Mouse (Mus musculus) testis, adult 2 months (tissue): Measurements from ENCODE around the gene Hnrnpa0. TPM values are rescaled to one million over a fixed set of nuclear protein-coding genes. Genes with fewer than 3 reads are reported as not detected.
"Not testable (repeated sequence)": the region's sequence is repeated elsewhere in the genome, so short reads cannot be mapped to it uniquely, and the experiment has no call there.

Source experiments
- H3K27ac ChIP-seq: fragments of 200-500 bp; 2 replicates; pipeline ENCODE4 v1.5.1; 2012; ENCODE audit warnings: low read depth, low read length; ENCODE audit not compliant: control insufficient read depth, insufficient read depth
- H3K27me3 ChIP-seq: fragments of 200-500 bp; 2 replicates; pipeline ENCODE4 v1.6.1; 2012; ENCODE audit warnings: mild to moderate bottlenecking, low read length, moderate library complexity; ENCODE audit not compliant: control insufficient read depth, insufficient read depth
- H3K36me3 ChIP-seq: fragments of 200-500 bp; 2 replicates; pipeline ENCODE4 v1.6.1; 2012; ENCODE audit warnings: mild to moderate bottlenecking, low read length; ENCODE audit not compliant: control insufficient read depth, insufficient read depth
- H3K4me1 ChIP-seq: fragments of 200-500 bp; 2 replicates; pipeline ENCODE4 v1.6.1; 2012; ENCODE audit warnings: low read length; ENCODE audit not compliant: control insufficient read depth, insufficient read depth
- H3K4me3 ChIP-seq: fragments of 200-500 bp; 2 replicates; pipeline ENCODE4 v1.5.1; 2012; ENCODE audit warnings: low read depth, mild to moderate bottlenecking, low read length, moderate library complexity, mixed read lengths; ENCODE audit not compliant: control insufficient read depth
- CTCF ChIP-seq: fragments of 200-500 bp; IDR thresholded peaks from 2 replicates; pipeline ENCODE4 v1.5.1; 2012; ENCODE audit warnings: low read depth, mild to moderate bottlenecking, inconsistent platforms, low read length, moderate library complexity; ENCODE audit not compliant: control insufficient read depth, insufficient read depth, insufficient replicate concordance
- POLR2A ChIP-seq: fragments of 200-500 bp; IDR thresholded peaks from 2 replicates; pipeline ENCODE4 v1.6.1; 2012; ENCODE audit warnings: low read depth, mild to moderate bottlenecking, inconsistent platforms, low read length, moderate library complexity; ENCODE audit not compliant: control insufficient read depth
- polyA plus RNA-seq: library from polyadenylated mRNA; depleted of rRNA; stranded (reverse); fragments of >200 nt; gene quantifications from 2 replicates; pipeline ENCODE4 v1.2.3, GENCODE M21; 2012

Hnrnpa0 gene
- polyA plus RNA-seq, 1 experiment = 36.8 TPM

DNA sequence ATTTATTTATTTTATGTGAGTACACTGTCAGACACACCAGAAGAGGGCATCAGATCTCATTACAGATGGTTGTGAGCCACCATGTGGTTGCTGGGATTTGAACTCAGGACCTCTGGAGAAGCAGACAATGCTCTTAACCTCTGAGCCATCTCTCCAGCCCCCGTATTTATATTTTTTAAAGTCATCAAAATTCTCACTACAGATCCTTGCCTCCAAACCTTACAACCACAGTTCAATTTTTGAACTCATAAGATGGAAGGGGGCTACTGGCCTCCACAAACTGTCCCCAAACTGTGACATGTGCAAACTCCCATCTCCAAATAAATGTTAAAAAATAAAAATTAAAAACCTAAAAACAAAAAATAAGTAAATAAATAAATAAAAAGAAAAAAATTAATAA, 19.4 kb upstream of the Hnrnpa0 start:
- H3K36me3 ChIP-seq = no peaks in the 10 kb centered on the region
- no peaks in the 10 kb centered on the region; the same call in 1 of the 2 replicates for H3K4me1 ChIP-seq
- no peak overlapping the region for H3K4me3 ChIP-seq
- H3K27me3 ChIP-seq = no peaks in the 10 kb centered on the region
- no peak overlapping the region for H3K27ac ChIP-seq
- no peak for TF ChIP-seq CTCF
- no peak for TF ChIP-seq POLR2A

DNA sequence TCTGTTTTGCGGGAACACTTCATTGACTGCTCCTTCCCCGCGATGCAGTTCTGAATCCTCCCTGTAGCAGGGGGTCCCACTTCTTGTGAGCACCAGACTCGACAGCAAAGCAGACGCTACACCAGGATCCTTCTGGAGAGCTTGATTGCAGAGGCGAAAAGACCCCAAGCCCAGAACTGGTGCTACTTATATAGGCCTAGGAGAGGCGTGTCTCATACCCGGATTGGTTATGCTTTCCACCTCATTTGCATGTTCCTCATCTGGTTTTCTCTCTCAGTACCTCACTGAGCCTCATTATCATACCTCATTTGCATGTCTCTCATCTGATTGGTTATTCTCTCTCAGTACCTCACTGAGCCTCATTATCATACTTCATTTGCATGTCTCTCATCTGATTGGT, 18.2 kb upstream of the Hnrnpa0 start:
- peak overlapping the region; percentile 70 for H3K4me3 ChIP-seq
- not testable (repeated sequence) for H3K27me3 ChIP-seq, H3K36me3 ChIP-seq, H3K27ac ChIP-seq, H3K4me1 ChIP-seq

DNA sequence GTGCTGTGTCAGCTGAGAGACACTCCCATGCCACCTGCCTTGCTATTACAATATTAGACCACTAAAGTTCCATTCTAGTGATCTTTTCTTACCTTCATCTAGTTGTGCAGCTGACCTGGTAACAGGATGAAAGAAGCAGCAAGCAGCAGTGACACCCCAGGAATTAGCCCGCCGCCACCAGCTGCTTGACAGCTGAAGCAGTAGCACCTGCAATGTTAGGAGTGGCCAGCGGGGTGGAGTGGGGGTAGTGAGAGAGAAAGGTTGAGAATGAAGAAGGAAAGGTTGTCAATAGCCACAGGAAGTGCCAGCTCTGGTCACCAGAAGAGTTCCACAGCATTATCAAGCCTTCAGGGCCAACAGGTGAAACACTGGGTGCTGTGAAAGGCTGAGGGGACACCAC, 3.3 kb upstream of the Hnrnpa0 start:
- Histone ChIP-seq H3K4me3 (no peak overlapping the region; the same call in 1 of the 2 replicates), H3K27me3 (no peaks in the 10 kb centered on the region), H3K27ac (no peak overlapping the region), H3K36me3 (peaks cover 4% of the 10 kb centered on the region; the same call in 1 of the 2 replicates), H3K4me1 (peaks cover 3% of the 10 kb centered on the region)
- no peak for TF ChIP-seq CTCF
- no peak for TF ChIP-seq POLR2A

DNA sequence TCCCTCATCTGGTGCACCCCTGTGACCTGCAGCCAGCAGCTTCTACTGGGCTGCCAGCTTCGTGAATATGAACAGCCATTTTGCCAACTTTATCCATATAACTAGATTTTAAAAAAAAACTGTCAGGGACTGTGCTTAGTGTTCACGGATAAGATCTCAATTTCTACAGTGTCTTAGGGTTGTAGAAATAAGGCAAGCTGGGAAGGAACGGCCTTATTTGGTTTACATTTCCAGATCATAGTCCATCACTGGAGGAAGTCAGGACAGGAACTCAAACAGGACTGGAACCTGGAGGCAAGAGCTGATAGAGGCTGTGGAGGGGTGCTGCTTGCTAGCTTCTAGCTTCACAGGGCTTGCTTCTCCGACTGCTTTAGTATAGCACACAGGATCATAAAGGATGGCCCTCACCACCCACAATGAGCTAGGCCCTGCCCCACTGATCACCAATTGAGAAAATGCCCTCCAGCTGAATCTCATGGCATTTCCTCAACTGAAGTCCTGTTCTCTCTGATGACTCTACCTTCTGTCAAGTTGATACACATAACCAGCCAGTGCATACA, 1.4 kb upstream of the Hnrnpa0 start:
- Histone ChIP-seq H3K27me3 (no peaks in the 10 kb centered on the region), H3K4me3 (peak overlapping the region; percentile 95), H3K27ac (peak overlapping the region; percentile 100), H3K36me3 (peaks cover 5% of the 10 kb centered on the region; the same call in 1 of the 2 replicates), H3K4me1 (peaks cover 3% of the 10 kb centered on the region)
- TF ChIP-seq POLR2A = peak; percentile 30; the same call in 1 of the 2 replicates
- TF ChIP-seq CTCF = no peak

DNA sequence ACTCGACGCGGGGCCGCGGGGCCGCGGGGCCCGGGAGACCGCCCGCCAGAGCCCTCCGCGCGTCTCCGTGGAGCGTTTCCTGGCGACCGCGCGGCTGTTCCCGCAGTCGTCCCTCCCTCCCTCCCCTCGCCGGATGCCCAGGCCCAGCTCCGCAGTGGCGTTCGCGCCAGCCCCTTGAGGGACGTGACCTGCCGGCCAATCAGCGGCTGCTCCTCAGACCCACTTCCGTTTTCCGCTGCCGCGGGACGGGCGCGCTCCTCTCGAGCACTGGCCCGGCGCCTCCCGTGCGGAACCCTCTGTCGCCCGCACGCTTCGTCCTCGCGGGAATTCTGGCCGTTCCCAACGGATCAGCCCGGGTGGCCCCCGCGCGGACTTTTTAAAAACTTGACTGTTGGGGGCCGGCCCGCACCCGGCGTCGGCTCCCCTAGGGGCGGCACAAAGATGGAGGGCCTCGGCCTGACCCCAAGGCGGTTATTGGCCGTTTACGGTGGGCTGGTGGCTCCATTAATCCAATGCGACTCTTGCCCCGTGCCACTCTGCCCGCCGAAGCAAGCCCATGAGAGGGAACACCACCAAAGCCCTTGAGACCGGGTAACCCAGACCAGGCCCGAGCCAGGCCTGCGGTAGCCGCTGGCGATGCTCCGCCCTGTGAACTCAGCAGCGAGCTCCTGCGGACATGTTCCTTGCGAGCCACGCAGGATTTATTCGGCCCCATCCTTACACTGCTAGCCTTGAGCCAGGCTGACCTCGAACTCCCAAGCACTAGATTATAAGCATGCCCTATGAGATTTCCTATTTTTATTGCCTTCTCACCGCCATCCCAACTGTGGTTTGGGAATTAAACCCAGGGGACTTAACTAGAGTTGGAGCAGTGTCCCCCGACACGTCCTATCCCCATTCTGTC, 664 bp upstream of the Hnrnpa0 start:
- H3K27me3 ChIP-seq = no peaks in the 10 kb centered on the region
- H3K4me1 ChIP-seq = peaks cover 3% of the 10 kb centered on the region
- TF ChIP-seq CTCF = no peak
- TF ChIP-seq POLR2A = peak; percentile 76
- H3K27ac ChIP-seq = peak overlapping the region; percentile 100
- H3K36me3 ChIP-seq = peaks cover 5% of the 10 kb centered on the region; the same call in 1 of the 2 replicates
- H3K4me3 ChIP-seq = peak overlapping the region; percentile 95

DNA sequence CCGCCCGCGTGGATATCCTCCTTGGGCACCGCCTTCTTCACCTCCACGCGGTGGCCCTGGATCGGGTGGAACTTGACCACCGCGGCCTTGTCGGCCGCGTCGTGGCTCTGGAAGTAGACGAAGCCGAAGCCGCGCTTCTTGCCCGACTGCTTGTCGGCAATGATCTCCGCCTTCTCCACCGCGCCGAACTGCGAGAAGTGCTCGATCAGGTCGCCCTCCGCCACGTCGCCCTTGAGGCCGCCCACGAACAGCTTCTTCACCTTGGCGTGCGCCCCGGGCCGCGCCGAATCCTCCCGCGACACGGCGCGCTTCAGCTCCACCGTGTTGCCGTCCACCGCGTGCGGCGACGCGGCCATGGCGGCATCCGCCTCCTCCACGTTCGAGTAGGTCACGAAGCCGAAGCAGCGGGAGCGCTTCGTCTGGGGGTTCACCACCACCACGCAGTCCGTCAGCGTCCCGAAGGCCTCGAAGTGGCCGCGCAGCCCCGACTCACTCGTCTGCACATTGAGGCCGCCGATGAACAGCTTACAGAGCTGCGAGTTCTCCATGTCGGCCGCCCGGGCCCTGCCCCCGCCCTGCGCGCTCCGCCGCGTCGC, 492 bp downstream of the Hnrnpa0 start:
- Histone ChIP-seq H3K4me1 (peaks cover 3% of the 10 kb centered on the region), H3K36me3 (peaks cover 5% of the 10 kb centered on the region; the same call in 1 of the 2 replicates), H3K27ac (peak overlapping the region; percentile 100), H3K27me3 (no peaks in the 10 kb centered on the region), H3K4me3 (peak overlapping the region; percentile 95)
- no peak for TF ChIP-seq CTCF
- TF ChIP-seq POLR2A = peak; percentile 40; the same call in 1 of the 2 replicates

DNA sequence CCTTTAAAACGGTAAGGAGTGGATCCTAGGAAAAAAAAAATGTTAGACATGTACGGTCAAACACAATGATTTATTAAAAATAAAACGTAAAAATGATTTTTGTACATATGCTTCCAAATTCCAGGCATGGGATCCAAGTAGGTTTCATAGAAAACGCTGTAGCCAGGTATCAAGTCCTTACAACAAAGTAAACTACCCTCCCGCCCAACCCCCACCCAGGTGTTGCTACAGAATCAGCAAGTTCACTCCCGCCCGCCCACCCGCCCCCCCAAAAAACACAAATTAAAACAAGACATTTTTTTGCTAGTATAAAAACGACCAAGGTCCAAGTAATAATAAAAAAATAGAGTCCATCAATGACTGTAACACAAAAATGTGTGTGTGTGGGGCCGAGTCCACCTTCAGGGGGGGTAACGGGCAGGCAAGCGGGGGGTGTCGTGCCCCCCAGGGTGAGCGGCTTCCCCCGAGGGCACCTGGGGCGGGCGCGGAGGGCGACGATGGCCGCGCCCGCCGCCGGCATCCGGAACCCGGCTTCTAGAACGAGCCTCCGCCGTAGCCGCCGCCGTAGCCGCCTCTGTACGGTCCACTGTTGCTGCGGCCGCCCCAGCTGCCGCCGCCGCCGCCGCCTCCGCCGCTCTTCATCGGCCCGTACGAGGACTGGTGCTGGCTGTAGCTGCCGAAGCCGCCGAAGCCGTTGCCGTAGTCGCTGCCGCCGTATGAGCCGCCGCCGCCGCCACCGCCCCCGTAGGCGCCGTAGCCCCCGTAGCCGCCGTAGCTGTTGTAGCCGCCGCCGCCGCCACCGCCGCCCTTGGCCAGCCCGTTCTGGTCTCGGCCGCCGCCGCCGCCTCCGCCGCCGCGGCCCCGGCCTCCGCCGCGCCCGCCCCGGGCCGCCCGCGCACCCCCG, 1.2 kb downstream of the Hnrnpa0 start:
- peak overlapping the region; percentile 100 for H3K27ac ChIP-seq
- H3K36me3 ChIP-seq = peaks cover 5% of the 10 kb centered on the region; the same call in 1 of the 2 replicates
- TF ChIP-seq CTCF = no peak
- H3K4me1 ChIP-seq = peaks cover 3% of the 10 kb centered on the region
- no peaks in the 10 kb centered on the region for H3K27me3 ChIP-seq
- peak overlapping the region; percentile 95 for H3K4me3 ChIP-seq
